Mouse (Mus musculus): ENCODE measurements around the gene Slc25a39.

GRCm38 (mm10) chr11:102396671-102397141, 11.0 kb downstream of the Slc25a39 start:
- TF ChIP-seq POLR2A (IDR thresholded peaks at IDR 0.05; ENCODE audit: control insufficient read depth, low read depth, low read length) = no peak
- no peak for TF ChIP-seq CTCF (IDR thresholded peaks at IDR 0.05; ENCODE audit: control insufficient read depth, insufficient read depth, insufficient replicate concordance, low read depth, low read length)

Measured in testis, adult 2 months (tissue).